Mouse (Mus musculus) C2C12 (cell line): ENCODE measurements around the gene Cse1l.

Experiments used
- CTCF ChIP-seq: IDR thresholded peaks from one replicate; pipeline ENCODE4 v1.5.1; 2011; ENCODE audit not compliant: control insufficient read depth, insufficient read depth, insufficient read length
- MAX ChIP-seq: IDR thresholded peaks from one replicate; pipeline ENCODE4 v1.6.1; 2011; ENCODE audit warnings: mild to moderate bottlenecking, control low read depth
- MYOD1 ChIP-seq: IDR thresholded peaks from one replicate; pipeline ENCODE4 v1.6.1; 2011; ENCODE audit warnings: low read depth; ENCODE audit not compliant: control insufficient read depth, insufficient read length

- TF ChIP-seq MAX (no peak), CTCF (no peak), MYOD1 (no peak)
Observed at GRCm38 (mm10) chr2:166862505-166862904, 43.3 kb upstream of the Cse1l start.
